Mouse (Mus musculus) lung, postnatal 0 days (tissue): ENCODE data around the gene Tcf15. TPM values are rescaled to one million over a fixed set of nuclear protein-coding genes. Genes with fewer than 3 reads are reported as not detected.
A peak's percentile ranks its signal among the peaks of the same experiment; 100 is the strongest.

Experiments
- ATAC-seq: fragments of 200-750 bp; cut with Nextera tagmentation; 2 replicates; pipeline ENCODE4 v1.8.0; 2017; ENCODE audit warnings: moderate library complexity
- DNase-seq: peaks from one replicate; pipeline ENCODE4 v3.0.0-alpha.2; 2016; ENCODE audit warnings: low spot score
- H3K27ac ChIP-seq: fragments of 300-500 bp; sonication (generic); 2 replicates; pipeline ENCODE4 v1.5.1; 2014; ENCODE audit warnings: antibody characterized with exemption, mild to moderate bottlenecking, low read length, mixed read lengths
- H3K27me3 ChIP-seq: fragments of 300-500 bp; sonication (generic); replicated peaks from 2 replicates; pipeline ENCODE4 v1.6.1; 2014; ENCODE audit warnings: low read length, mixed read lengths; ENCODE audit not compliant: insufficient read depth
- H3K36me3 ChIP-seq: fragments of 300-500 bp; sonication (generic); 2 replicates; pipeline ENCODE4 v1.6.1; 2014; ENCODE audit warnings: low read length, mixed read lengths; ENCODE audit not compliant: insufficient read depth
- H3K4me1 ChIP-seq: fragments of 300-500 bp; sonication (generic); 2 replicates; pipeline ENCODE4 v1.6.1; 2014; ENCODE audit warnings: antibody characterized with exemption, low read depth, low read length, mixed read lengths; ENCODE audit not compliant: insufficient read depth
- H3K4me2 ChIP-seq: fragments of 300-500 bp; sonication (generic); replicated peaks from 2 replicates; pipeline ENCODE4 v1.6.1; 2014; ENCODE audit warnings: low read depth, mild to moderate bottlenecking, low read length, moderate library complexity, mixed read lengths
- H3K4me3 ChIP-seq: fragments of 300-500 bp; sonication (generic); 2 replicates; pipeline ENCODE4 v1.5.1; 2014; ENCODE audit warnings: low read depth, low read length
- H3K9ac ChIP-seq: fragments of 300-500 bp; sonication (generic); replicated peaks from 2 replicates; pipeline ENCODE4 v1.6.1; 2014; ENCODE audit warnings: low read depth, mild to moderate bottlenecking
- H3K9me3 ChIP-seq: fragments of 300-500 bp; sonication (generic); 2 replicates; pipeline ENCODE4 v1.6.1; 2016; ENCODE audit warnings: low read length, mixed read lengths
- CTCF ChIP-seq: IDR thresholded peaks from 2 replicates; pipeline ENCODE4 v1.5.1; 2016; ENCODE audit warnings: antibody characterized with exemption, mild to moderate bottlenecking
- EP300 ChIP-seq: IDR thresholded peaks from 2 replicates; pipeline ENCODE4 v1.6.1; 2016; ENCODE audit warnings: antibody characterized with exemption, mild to moderate bottlenecking, control low read depth
- WGBS: fragments of 180-500 bp; shearing (Covaris S2); extraction: QIAGEN DNeasy Blood & Tissue Kit; methylation state at CpG from one replicate; pipeline ENCODE4 v1.1.7; 2014; 5-methylcytosine and 5-hydroxymethylcytosine counted together
- polyA plus RNA-seq: library from polyadenylated mRNA; unstranded; fragments of >200 nt; fragmentation: Nextera tagmentation; extraction: Ambion mirVana; gene quantifications from 2 replicates; pipeline ENCODE4 v1.2.1, GENCODE M21; 2015

Gene Tcf15
- polyA plus RNA-seq, 1 experiment from 2014 or later: 2.0 TPM

GRCm38 (mm10) chr2:152193346-152193710, 50.0 kb downstream of the Tcf15 start:
- Histone ChIP-seq H3K36me3 (no peaks in the 10 kb centered on the region), H3K4me2 (no peak overlapping the region), H3K9ac (no peak overlapping the region), H3K27me3 (no peaks in the 10 kb centered on the region), H3K9me3 (no peaks in the 10 kb centered on the region), H3K4me3 (no peak overlapping the region), H3K27ac (no peak overlapping the region), H3K4me1 (no peaks in the 10 kb centered on the region)
- 62% methylated on average over 7 of the region's 7 CpGs for WGBS
- TF ChIP-seq CTCF (no peak), EP300 (no peak)
- DNase-seq (no peak), ATAC-seq (no peak)

GRCm38 (mm10) chr2:152194586-152194985, 51.2 kb downstream of the Tcf15 start:
- Histone ChIP-seq H3K4me2 (no peak overlapping the region), H3K27ac (no peak overlapping the region), H3K27me3 (no peaks in the 10 kb centered on the region), H3K9me3 (no peaks in the 10 kb centered on the region), H3K9ac (no peak overlapping the region), H3K4me3 (no peak overlapping the region), H3K4me1 (no peaks in the 10 kb centered on the region), H3K36me3 (no peaks in the 10 kb centered on the region)
- ATAC-seq (no peak), DNase-seq (no peak)
- TF ChIP-seq CTCF: no peak
- 94% methylated on average over 2 of the region's 2 CpGs for WGBS

GRCm38 (mm10) chr2:152196896-152197295, 53.5 kb downstream of the Tcf15 start:
- Histone ChIP-seq H3K27me3 (no peaks in the 10 kb centered on the region), H3K4me3 (no peak overlapping the region)
- WGBS: 32% methylated on average over 3 of the region's 3 CpGs

GRCm38 (mm10) chr2:152197301-152197712, 53.9 kb downstream of the Tcf15 start:
- 41% methylated on average over 10 of the region's 10 CpGs for WGBS
- Histone ChIP-seq H3K27me3 (no peaks in the 10 kb centered on the region), H3K27ac (no peak overlapping the region), H3K4me3 (no peak overlapping the region), H3K4me2 (no peak overlapping the region), H3K9ac (no peak overlapping the region), H3K9me3 (no peaks in the 10 kb centered on the region), H3K36me3 (no peaks in the 10 kb centered on the region), H3K4me1 (no peaks in the 10 kb centered on the region)
- DNase-seq: peak; percentile 87
- ATAC-seq: peak; percentile 74
- TF ChIP-seq EP300: no peak
- TF ChIP-seq CTCF: peak; percentile 91

More at GRCm38 (mm10) chr2:152196896-152197295, 53.5 kb downstream of the Tcf15 start:
- Histone ChIP-seq H3K36me3 (no peaks in the 10 kb centered on the region), H3K4me2 (no peak overlapping the region), H3K27ac (no peak overlapping the region), H3K9me3 (no peaks in the 10 kb centered on the region), H3K9ac (no peak overlapping the region), H3K4me1 (no peaks in the 10 kb centered on the region)
- ATAC-seq: no peak
- TF ChIP-seq EP300: no peak
- no peak for TF ChIP-seq CTCF
- DNase-seq: no peak

Other genes starting within 250 kb of the Tcf15 start
- 0.11 and 0.13 TPM in 2 replicates for gene Angpt4, start 232.4 kb upstream of the Tcf15 start, polyA plus RNA-seq
- 34.8 and 36.3 TPM in 2 replicates for gene Fam110a, start 163.3 kb upstream of the Tcf15 start, polyA plus RNA-seq
- gene Slc52a3, start 147.1 kb upstream of the Tcf15 start, polyA plus RNA-seq: 26.0 and 26.7 TPM in 2 replicates
- not detected in 2 replicates for gene Scrt2, start 62.0 kb upstream of the Tcf15 start, polyA plus RNA-seq
- 8.9 and 9.4 TPM in 2 replicates for gene Srxn1, start 38.0 kb upstream of the Tcf15 start, polyA plus RNA-seq
- 62.4 and 70.4 TPM in 2 replicates for gene Csnk2a1, start 83.3 kb downstream of the Tcf15 start, polyA plus RNA-seq
- gene Tbc1d20, start 150.3 kb downstream of the Tcf15 start, polyA plus RNA-seq: 37.5 and 38.8 TPM in 2 replicates
- gene Rbck1, start 189.1 kb downstream of the Tcf15 start, polyA plus RNA-seq: 67.9 and 74.4 TPM in 2 replicates
- gene Trib3, start 200.5 kb downstream of the Tcf15 start, polyA plus RNA-seq: 5.7 and 6.7 TPM in 2 replicates
- not detected in 2 replicates for gene Nrsn2, start 233.1 kb downstream of the Tcf15 start, polyA plus RNA-seq